Mouse (Mus musculus): ENCODE results near the gene Ppbp. TPM values are rescaled to one million over a fixed set of nuclear protein-coding genes. Genes with fewer than 3 reads are reported as not detected.

The Ppbp gene
- total RNA-seq (2021), result under 1 TPM; 0.44 to 0.66 TPM
- long read RNA-seq, experiment 1, result 0 reads
- long read RNA-seq, experiment 2, result 0 reads

DNA sequence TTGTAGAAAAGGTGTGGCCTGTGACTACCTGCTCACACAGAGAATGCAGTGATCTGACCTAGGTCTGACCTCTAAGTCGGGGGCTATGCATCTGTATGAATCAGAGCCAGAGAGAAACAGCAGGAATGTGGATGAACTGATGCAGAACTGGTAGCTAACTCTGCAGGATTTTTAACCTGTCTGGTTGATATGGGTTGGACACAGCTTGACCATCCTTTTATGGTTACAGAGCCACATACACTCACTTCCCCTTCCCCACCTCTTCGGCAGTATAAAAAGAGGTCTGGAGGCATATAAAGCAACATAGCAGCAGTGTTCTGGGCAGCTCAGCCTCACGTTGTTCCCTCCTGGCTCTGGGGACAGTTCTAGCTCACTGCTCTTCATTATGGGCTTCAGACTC, at the start of gene Ppbp:
Gene Ppbp (plus strand): TSS at position 301 of the 400 bp plus-strand sequence.
- intact Hi-C loops (cut with DNase I), result no loop called here
- DNase-seq (ENCODE audit: extremely low spot score in 1 of 2, low spot score in 2 of 2), result no peak
- H3K27ac ChIP-seq, result no peak within 1 kb of the TSS
- no peak within 1 kb of the TSS for H3K4me3 ChIP-seq
- TF ChIP-seq CTCF (IDR thresholded peaks at IDR 0.05), result no peak

GRCm38 (mm10) chr5:90722656-90723055, 45.7 kb upstream of the Ppbp start:
- Histone ChIP-seq H3K4me3 (no peak overlapping the region), H3K27ac (no peak overlapping the region)
- DNase-seq (ENCODE audit: extremely low spot score in 1 of 2, low spot score in 2 of 2), result no peak
- intact Hi-C loops (cut with DNase I), result no loop called here
- TF ChIP-seq CTCF (IDR thresholded peaks at IDR 0.05), result no peak

GRCm38 (mm10) chr5:90728254-90728653, 40.1 kb upstream of the Ppbp start:
- no peak for DNase-seq (ENCODE audit: extremely low spot score in 1 of 2, low spot score in 2 of 2)
- H3K4me3 ChIP-seq, result no peak overlapping the region
- intact Hi-C loops (cut with DNase I), result no loop called here
- TF ChIP-seq CTCF (IDR thresholded peaks at IDR 0.05), result no peak
- no peak overlapping the region for H3K27ac ChIP-seq

DNA sequence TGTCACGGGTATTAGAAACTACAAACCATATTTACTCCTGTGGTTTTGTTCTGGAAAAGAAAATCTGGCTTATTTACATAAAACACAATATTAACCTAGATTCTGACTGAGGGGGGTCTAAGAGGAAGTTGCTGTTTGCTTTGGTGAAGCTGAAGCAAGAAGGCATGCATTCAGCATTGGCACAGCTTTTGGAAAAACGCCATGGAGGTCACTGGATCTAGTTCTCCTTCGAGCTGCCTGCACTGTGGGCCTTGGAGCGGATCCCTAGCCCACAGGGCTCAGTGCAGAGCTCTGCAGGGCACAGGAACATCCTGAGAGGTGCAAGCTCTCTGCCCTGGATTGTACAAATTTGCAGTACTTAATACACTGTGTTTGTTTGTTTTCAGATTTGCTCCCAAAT, 36.8 kb upstream of the Ppbp start:
- Histone ChIP-seq H3K27ac (no peak overlapping the region), H3K4me3 (no peak overlapping the region)
- intact Hi-C loops (cut with DNase I), result no loop called here
- DNase-seq (ENCODE audit: extremely low spot score in 1 of 2, low spot score in 2 of 2), result no peak
- TF ChIP-seq CTCF (IDR thresholded peaks at IDR 0.05), result no peak

DNA sequence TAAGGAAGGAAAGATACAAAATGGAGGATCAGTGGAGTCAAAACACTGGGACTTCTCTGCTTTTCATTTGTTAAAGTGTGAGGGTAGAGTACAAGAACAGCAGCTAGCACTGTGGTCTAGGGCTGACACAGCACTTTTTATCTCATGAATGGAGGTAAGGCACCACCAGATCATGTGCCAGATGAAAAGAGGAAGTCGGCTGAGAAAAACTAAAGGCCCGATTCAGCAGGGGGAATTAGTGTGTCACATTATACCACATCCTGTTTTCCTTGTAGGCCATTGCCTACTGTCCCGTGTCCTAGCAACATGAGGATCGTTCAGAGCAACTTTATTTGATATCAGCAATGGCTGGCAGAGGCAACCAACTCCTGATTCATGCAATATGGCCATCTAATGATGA, 26.3 kb upstream of the Ppbp start:
- intact Hi-C loops (cut with DNase I), result no loop called here
- DNase-seq (ENCODE audit: extremely low spot score in 1 of 2, low spot score in 2 of 2), result no peak
- no peak for TF ChIP-seq CTCF (IDR thresholded peaks at IDR 0.05)

DNA sequence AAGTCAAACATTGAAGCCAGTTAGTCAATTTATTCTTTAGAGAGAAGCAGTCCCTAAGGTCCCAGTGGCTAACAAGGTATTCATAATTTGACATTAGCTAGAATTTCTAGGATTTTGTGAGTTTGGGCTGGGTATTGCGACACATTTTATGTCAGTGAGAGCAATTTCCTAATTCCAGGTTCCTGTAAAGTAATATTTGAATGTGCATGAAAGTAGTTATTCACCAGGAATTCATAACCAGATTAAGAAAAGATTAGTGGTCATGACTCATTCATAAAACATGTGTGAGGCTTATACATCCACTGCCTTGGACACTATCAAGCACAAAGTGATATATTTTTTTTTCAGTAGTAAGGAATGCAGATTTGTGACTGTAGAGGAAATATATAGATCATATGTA, 14.4 kb upstream of the Ppbp start:
- intact Hi-C loops (cut with DNase I), result no loop called here
- no peak for DNase-seq (ENCODE audit: extremely low spot score in 1 of 2, low spot score in 2 of 2)
- no peak overlapping the region for H3K4me3 ChIP-seq
- no peak for TF ChIP-seq CTCF (IDR thresholded peaks at IDR 0.05)
- no peak overlapping the region for H3K27ac ChIP-seq

More for the DNA sequence above, 26.3 kb upstream of the Ppbp start:
- Histone ChIP-seq H3K27ac (no peak overlapping the region), H3K4me3 (no peak overlapping the region)

DNA sequence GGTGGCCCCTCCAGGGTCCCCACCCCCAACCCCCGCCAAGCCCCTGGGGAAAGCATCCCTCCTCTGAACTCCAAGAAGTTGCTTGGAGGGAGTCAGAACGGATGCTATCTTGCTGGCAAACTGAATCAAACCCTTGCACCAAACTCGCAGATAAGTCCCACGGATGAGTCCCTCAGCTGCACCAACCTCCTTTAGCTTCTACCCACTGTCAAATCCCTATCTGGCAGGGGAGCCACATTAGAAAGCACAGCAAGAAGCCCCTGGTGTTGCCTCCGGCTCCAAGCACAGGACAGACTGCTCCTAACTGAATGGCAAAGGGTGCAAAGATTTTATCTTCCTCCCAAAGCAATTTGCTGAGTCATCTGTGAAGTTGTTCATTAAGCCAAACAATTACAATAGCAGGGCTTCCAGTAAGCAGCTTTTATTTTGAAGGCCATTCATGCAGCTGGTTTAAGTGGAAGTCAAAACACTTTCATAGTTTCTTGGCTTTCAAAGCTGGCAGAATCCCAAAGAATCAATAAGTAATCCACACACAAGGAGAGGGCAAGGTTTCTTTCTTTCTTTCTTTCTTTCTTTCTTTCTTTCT, 10.2 kb upstream of the Ppbp start:
- intact Hi-C loops (cut with DNase I), result no loop called here
- no peak for DNase-seq (ENCODE audit: extremely low spot score in 1 of 2, low spot score in 2 of 2)
- H3K4me3 ChIP-seq, result no peak overlapping the region
- TF ChIP-seq CTCF (IDR thresholded peaks at IDR 0.05), result no peak
- no peak overlapping the region for H3K27ac ChIP-seq

- no peak within 1 kb of the TSS for H3K27ac ChIP-seq
- intact Hi-C loops (cut with DNase I), result no loop called here
- peak within 1 kb of the TSS; percentile 46 for H3K4me3 ChIP-seq
- no peak for TF ChIP-seq CTCF (IDR thresholded peaks at IDR 0.05)
- peak in 1 of 2 experiments; percentile 32 for DNase-seq (ENCODE audit: extremely low spot score in 1 of 2, low spot score in 2 of 2)
These were observed 8.9 kb upstream of the Ppbp start, which contains the start of gene Cxcl5 for GRCm38 (mm10) chr5:90759077-90760065. Gene Cxcl5, plus strand, starts transcription at chr5:90759360.

- TF ChIP-seq CTCF (IDR thresholded peaks at IDR 0.05), result no peak
- intact Hi-C loops (cut with DNase I), result no loop called here
- Histone ChIP-seq H3K27ac (no peak overlapping the region), H3K4me3 (no peak overlapping the region)
- DNase-seq (ENCODE audit: extremely low spot score in 1 of 2, low spot score in 2 of 2), result no peak
These were observed 8.0 kb upstream of the Ppbp start for GRCm38 (mm10) chr5:90760303-90760702.

- Histone ChIP-seq H3K4me3 (no peak overlapping the region), H3K27ac (no peak overlapping the region)
- DNase-seq (ENCODE audit: extremely low spot score in 1 of 2, low spot score in 2 of 2), result no peak
- TF ChIP-seq CTCF (IDR thresholded peaks at IDR 0.05), result no peak
- intact Hi-C loops (cut with DNase I), result no loop called here
These were observed 7.5 kb upstream of the Ppbp start for GRCm38 (mm10) chr5:90760844-90761243.

DNA sequence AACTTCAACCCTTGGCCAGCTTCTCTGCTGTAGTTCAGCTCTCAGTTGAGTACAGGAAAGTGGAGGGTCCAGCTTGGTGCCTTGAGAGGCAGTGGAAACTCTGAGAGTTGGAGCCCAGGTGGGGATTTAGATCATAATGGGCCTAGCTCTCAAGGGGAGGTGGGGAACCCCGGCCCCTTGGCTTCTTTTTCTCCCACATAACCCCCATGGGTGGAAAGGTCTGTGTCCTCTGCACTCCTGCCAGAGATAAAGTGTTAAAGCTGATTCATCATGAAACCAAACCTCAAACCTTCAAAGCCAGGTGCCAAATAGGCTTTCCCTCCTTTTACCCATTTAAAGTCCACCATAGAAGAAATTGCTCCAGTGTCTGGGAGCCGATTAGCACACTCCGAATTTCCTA, 6.5 kb upstream of the Ppbp start:
- intact Hi-C loops (cut with DNase I), result no loop called here
- no peak for TF ChIP-seq CTCF (IDR thresholded peaks at IDR 0.05)
- no peak for DNase-seq (ENCODE audit: extremely low spot score in 1 of 2, low spot score in 2 of 2)
- Histone ChIP-seq H3K27ac (no peak overlapping the region), H3K4me3 (no peak overlapping the region)

DNA sequence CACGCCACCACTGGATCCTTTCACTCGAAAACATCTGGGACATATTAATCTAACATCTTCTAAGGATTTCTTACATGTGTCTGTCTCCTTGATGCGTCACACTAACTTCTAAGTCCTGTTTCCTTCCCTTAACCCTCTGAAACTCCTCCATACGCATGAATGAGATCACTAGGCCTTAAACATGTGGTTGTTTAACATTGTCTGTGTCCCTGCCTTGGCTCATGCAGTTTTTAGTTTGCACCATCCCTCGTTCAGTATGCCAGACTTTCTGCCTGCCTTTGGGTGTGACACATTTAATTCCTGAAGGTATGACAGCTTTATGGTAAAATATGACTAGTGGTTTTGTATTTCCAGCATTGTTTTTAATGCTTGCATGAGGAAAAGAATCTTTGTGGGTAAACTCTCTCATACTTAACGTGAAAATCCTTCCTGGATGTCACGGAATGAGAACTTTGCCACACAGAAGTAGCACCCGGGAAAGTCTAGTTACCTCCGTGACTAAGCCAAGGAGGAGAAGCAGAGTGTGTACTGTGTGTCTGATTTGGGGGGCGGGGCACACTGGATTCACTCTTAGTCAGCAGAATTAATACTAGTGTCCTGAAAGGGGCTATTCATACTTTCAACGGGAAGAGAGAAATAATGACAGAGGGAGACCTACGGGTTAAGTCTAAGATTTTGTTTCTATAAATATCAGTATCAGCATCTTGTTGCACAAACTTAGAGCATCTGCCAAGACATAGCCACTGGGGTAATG, 4.2 kb upstream of the Ppbp start:
- H3K27ac ChIP-seq, result no peak overlapping the region
- no peak overlapping the region for H3K4me3 ChIP-seq
- intact Hi-C loops (cut with DNase I), result no loop called here
- no peak for DNase-seq (ENCODE audit: extremely low spot score in 1 of 2, low spot score in 2 of 2)
- TF ChIP-seq CTCF (IDR thresholded peaks at IDR 0.05), result no peak
